Mouse (Mus musculus): ENCODE data around the gene Pde1a.
"Not testable (repeated sequence)": the region's sequence is repeated elsewhere in the genome, so short reads cannot be mapped to it uniquely, and the experiment has no call there.

Gene Pde1a

DNA sequence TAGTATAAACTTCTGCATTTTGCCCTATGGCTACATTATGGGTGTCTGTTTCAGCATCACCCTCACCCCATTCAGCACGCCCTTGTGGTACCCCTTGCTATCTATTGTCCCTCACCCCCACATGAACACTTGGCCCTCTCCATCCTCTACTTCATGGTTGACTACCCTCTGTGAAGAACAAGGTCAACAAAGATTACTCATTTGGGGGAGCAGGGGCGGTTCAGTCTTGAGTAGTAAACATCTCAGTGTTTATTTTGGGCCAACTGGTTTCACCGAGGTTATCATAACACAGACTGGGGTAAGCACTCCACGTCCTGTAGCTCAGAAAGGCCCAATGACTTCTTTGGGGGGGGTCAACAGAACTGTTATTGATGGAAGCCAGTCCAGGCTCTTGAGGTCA is 164.3 kb downstream of the Pde1a start:
- DNase-seq (ENCODE audit: low spot score in 2 of 2): no peak

- no peak for DNase-seq (ENCODE audit: low spot score in 2 of 2)
These were observed 167.8 kb downstream of the Pde1a start for GRCm38 (mm10) chr2:79961421-79961820.

DNA sequence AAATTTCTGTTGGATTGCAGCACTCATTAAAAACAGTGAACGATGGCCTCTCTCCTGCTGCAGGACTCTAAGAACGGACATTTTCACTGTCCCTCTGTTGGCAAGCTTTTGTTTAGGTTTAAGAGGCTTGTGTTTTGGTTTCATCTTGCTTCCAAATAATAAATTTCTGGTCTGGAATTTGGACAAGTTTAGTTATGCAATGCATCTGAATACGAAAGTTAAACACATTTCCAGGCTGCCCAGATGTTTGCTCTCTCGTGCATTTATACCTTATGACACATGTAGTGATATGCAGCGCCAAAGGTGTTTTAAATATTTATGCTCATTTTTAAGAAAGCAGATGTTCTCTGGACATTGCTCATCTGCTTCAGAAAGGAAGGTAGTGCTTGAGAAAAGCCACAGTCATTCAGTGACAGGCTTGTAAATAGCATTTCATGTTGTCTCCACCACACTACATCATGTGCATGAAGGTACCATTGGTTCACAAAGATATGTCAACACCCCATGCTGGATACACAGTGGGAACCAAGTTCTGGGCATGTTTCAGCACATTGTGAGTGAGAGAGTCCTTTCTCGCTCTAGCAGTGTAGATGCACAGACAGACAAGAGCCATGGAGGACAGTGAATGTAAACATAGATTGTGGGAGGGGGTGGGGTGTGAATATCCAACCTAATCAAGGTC is 171.5 kb downstream of the Pde1a start:
- no peak for DNase-seq (ENCODE audit: low spot score in 2 of 2)

GRCm38 (mm10) chr2:79945898-79946675 is 183.2 kb downstream of the Pde1a start:
- DNase-seq (ENCODE audit: low spot score in 2 of 2): no peak

DNA sequence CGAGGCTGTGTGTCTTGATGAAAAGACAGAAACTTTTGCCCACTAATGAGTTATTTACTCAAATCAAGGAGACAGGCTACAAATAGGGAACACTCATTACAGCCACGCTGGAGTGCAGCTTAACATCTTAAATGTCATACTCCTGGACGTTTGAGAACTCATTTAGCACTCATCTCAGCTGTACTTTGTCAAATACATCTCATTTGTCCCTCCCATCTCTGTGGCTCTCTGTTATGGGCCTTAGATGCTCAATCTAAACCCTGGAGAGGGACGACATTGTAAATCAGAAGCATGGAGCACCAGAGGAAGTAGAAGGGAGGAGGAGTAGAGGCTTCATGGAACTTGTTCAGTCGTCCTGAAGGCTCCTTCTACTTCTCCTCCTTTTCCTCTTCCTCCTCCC is 194.6 kb downstream of the Pde1a start:
- DNase-seq (ENCODE audit: low spot score in 2 of 2): no peak

GRCm38 (mm10) chr2:79922356-79922755 is 206.9 kb downstream of the Pde1a start:
- no peak for DNase-seq (ENCODE audit: low spot score in 2 of 2)

DNA sequence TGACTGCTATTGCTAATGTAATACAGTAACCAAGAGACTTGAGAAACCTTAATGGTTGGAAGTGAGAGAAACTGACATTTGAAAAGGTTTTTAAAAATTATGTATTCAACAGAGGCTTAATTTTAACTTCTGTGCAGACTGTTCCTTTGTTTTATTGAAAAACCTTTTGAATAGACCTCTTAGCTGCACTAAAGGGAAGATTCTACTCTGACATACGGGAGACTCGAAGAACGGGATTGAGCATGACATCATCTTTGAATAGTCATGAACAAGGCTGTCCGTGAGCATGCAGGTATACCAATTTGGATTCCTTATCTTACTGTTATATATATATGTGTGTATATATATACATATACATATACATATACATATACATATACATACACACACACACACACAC is 207.9 kb downstream of the Pde1a start:
- no peak for DNase-seq (ENCODE audit: low spot score in 2 of 2)

DNA sequence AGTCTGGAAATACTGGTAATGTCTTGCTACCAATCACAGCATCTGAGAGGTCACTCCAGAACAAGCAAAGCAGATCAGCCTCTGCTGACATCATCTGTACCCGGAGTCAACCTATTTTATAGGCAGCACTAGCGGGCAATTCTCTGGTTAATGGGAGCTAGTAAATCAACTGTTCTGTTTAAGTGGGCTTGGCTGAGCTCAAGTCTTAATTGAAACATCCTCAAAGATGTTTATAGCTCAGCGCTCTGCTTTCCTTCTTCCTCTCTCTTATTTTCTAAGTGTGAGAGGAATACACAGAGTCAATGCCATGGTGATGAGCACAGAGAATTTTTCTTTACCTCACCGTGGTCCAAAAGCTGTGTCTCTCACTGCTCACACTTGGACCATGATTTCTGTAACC is 208.8 kb downstream of the Pde1a start:
- no peak for DNase-seq (ENCODE audit: low spot score in 2 of 2)

GRCm38 (mm10) chr2:79901841-79902510 is 227.3 kb downstream of the Pde1a start:
- no peak for DNase-seq (ENCODE audit: low spot score in 2 of 2)

DNA sequence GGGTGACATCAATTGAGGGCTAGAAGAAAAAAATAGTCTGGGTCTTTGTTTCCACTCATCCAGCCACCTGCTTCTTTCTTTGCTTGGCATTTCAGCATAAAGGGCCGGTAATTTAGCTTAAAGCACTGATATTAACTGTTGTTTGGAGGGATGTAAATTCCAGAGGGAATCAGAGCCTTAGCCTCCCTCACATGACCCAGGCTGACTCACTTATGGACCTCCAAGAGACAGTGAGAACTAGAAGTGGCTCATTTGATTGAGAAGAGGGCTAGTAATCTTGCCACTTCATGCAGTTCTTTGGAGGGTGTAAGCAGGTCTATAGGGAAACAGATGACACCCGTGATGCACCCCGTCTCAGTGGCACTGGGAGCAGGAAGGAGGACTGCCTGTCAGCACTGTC is 230.7 kb downstream of the Pde1a start:
- no peak for DNase-seq (ENCODE audit: low spot score in 2 of 2)

GRCm38 (mm10) chr2:79892829-79893228 is 236.4 kb downstream of the Pde1a start:
- no peak for DNase-seq (ENCODE audit: low spot score in 2 of 2)

DNA sequence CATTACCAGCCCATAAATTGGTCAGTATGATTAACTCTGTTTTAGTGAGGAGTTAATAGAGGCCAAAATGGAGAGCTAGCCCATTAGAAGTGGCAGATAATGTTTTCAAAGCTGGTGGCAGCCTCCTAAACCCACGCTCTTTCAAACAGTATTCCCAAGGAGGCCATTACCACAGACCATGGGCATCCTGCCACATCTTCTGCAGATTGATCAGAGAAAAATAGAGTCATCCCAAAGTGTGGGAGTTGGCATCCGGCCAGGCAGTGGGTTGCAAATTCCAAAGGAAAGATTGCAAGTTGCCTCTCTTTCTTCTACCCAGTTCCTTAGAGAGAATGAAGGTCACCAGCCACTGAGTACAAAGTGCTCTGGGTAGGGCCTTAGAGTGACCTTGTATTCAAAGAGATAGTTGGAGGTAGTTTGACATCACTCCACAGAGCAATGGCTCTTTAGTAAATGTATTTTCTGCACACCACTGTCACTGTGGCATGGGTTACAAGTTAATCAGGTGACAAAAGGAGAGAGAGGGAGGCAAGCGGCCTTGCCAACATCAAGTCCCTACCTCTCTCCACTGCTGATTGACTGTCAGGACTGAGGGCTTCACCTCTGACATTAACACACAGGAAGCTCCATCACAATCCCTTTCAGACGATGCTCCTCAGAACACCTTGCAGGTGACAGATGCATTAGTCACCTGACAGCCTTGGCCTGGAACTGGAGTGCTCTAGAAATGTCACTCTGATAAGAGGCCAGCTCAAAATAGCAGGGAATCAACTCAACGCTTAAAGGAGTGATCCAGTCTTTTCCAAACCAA is 237.3 kb downstream of the Pde1a start:
- DNase-seq (ENCODE audit: low spot score in 2 of 2): peak in 1 of 2 experiments; percentile 71

- no peak for DNase-seq (ENCODE audit: low spot score in 2 of 2)
These were observed 238.5 kb downstream of the Pde1a start for GRCm38 (mm10) chr2:79890726-79891125.

DNA sequence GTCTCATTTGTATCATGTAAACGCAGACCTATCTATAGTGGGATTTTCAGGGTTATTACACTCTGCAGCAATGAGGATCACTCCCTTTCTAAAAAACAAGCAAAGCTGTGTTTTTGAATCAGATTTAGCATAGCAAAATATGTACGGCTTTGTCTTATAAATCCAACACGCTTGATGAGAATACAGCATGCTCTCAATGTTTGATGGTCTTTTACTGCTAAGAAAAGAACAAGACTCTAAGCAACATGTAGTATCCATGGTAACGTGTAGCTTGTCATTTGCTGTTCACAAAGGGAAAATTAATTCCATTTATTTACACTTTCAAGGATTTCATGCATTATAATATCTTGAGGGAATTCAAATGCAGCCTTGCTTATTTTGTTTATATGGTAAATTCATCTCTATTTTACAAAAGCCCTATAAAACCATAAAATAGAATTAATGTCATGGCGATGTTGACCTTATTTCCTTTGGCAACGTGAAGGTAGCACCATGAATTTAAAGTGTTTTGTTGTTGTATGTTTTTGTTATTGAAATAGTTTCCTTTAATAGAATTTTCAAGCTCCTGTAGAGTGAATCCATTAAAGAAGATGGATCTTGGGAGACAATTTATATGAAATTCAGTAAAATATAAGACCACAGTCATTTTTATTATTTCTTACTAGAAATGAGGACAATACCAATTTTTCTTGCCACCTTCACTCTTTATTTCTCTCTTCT is 245.5 kb downstream of the Pde1a start:
- DNase-seq (ENCODE audit: low spot score in 2 of 2): no peak

DNA sequence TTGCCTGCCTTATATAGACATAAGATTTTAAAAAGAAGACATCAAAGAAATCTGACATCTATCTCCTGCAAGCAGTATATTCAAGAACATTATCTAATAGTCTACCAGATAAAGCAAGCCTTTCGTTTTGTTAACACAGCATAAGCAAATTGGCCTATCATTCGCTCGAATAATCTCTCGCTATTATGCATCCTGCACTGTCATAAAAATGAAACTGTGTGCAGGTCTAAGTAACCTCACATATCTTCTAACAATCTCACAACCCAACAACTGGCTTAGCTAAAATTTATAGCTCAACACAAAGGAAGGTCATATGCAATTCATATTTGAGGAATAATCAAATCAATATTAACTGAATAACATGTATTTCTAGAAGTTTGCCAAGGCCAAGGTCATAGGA is 246.0 kb downstream of the Pde1a start:
- DNase-seq (ENCODE audit: low spot score in 2 of 2): no peak

- peak; percentile 37 to 56 for DNase-seq (ENCODE audit: low spot score in 2 of 2)
These were observed 263.8 kb downstream of the Pde1a start for GRCm38 (mm10) chr2:79865275-79865999.

GRCm38 (mm10) chr2:79856874-79857273 is 272.4 kb downstream of the Pde1a start:
- DNase-seq (ENCODE audit: low spot score in 2 of 2): no peak

GRCm38 (mm10) chr2:79847396-79847795 is 281.9 kb downstream of the Pde1a start:
- DNase-seq (ENCODE audit: low spot score in 2 of 2): not testable (repeated sequence)

DNA sequence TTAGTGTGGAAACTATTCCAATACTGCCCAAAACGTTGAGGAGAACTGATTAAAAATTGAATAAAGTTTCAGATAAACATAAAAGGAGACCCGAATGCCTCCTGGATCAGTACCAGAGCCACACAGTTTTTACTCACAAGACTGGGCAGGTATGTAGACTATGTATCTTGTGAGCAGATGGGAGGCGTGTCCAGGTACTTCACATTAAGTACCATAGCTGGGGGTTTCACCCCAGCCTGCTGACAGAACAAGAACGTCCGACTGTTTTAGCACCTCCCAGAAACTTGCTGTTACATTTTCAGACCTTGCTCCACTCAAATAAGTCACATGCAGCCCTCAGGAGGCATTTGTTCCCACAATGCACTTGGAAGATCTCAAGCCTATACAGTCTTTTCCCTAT is 289.7 kb downstream of the Pde1a start:
- DNase-seq (ENCODE audit: low spot score in 2 of 2): no peak

DNA sequence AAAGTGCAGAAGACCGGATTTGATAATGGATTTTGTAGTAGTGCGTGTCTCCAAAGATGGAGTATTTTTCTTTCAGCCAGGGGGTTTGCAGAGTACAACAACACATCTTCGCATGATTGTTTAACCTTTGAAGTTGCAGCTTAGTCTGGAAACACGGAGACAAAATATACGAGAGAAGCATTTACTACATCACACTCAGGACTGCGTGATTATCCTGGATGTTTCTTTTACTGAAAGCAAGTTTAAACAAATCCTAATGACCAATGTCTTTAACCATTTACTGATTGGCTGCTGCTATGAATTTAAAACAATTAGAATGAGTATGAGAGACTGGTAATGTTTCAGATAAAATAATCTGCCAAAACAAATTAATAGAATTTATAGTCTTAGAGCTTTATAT is 290.2 kb downstream of the Pde1a start:
- no peak for DNase-seq (ENCODE audit: low spot score in 2 of 2)

GRCm38 (mm10) chr2:79825853-79826252 is 303.4 kb downstream of the Pde1a start:
- DNase-seq (ENCODE audit: low spot score in 2 of 2): no peak
